Mouse (Mus musculus): ENCODE results near the gene Frs2.

The Frs2 gene

GRCm38 (mm10) chr10:117081914-117082359 lies 66.4 kb downstream of the Frs2 start:
- H3K36me3 ChIP-seq (ENCODE audit: insufficient read depth, low read length), result peaks cover 65% of the 10 kb centered on the region
- H3K27me3 ChIP-seq (ENCODE audit: insufficient read depth, low read length), result no peaks in the 10 kb centered on the region
- H3K4me3 ChIP-seq (replicated peaks; ENCODE audit: low read length), result no peak overlapping the region
- no peak for TF ChIP-seq CTCF (conservative IDR thresholded peaks at IDR 0.05; ENCODE audit: low read length)
- no peak for TF ChIP-seq NANOG (IDR thresholded peaks at IDR 0.05; ENCODE audit: borderline replicate concordance, low read length)
- no peak for TF ChIP-seq POU5F1 (IDR thresholded peaks at IDR 0.05; ENCODE audit: borderline replicate concordance, low read length)
- no peaks in the 10 kb centered on the region for H3K9me3 ChIP-seq (ENCODE audit: low read length)
- peaks cover 4% of the 10 kb centered on the region for H3K4me1 ChIP-seq (replicated peaks; ENCODE audit: low read depth, low read length)

DNA sequence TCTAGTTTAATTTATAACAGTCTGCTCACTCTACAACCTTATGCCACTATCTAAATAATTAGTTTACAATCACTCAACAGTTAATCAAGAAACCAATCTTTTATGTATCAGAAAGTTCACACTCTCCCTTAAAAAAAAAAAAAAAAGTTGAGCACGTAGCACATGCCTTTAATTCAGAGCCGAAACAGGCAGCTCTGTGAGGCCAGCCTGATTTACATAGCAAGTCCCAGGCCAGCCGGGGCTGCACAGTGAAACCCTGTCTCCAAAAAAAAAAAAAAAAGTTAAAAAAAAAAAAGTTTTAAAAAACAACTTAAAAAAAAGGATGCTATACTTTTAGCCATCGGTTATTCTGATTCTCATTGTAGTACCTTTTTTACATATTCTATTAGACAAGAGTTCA lies 67.0 kb downstream of the Frs2 start:
- H3K36me3 ChIP-seq (ENCODE audit: insufficient read depth, low read length), result peaks cover 71% of the 10 kb centered on the region
- no peak overlapping the region for H3K4me3 ChIP-seq (replicated peaks; ENCODE audit: low read length)
- TF ChIP-seq POU5F1 (IDR thresholded peaks at IDR 0.05; ENCODE audit: borderline replicate concordance, low read length) (no peak), NANOG (IDR thresholded peaks at IDR 0.05; ENCODE audit: borderline replicate concordance, low read length) (no peak), CTCF (conservative IDR thresholded peaks at IDR 0.05; ENCODE audit: low read length) (no peak)

GRCm38 (mm10) chr10:117078284-117078683 lies 70.0 kb downstream of the Frs2 start:
- peaks cover 68% of the 10 kb centered on the region for H3K36me3 ChIP-seq (ENCODE audit: insufficient read depth, low read length)
- no peak overlapping the region for H3K4me3 ChIP-seq (replicated peaks; ENCODE audit: low read length)
- no peak for TF ChIP-seq POU5F1 (IDR thresholded peaks at IDR 0.05; ENCODE audit: borderline replicate concordance, low read length)
- TF ChIP-seq CTCF (conservative IDR thresholded peaks at IDR 0.05; ENCODE audit: low read length), result peak; percentile 82
- H3K4me1 ChIP-seq (replicated peaks; ENCODE audit: low read depth, low read length), result peaks cover 4% of the 10 kb centered on the region
- H3K9me3 ChIP-seq (ENCODE audit: low read length), result no peaks in the 10 kb centered on the region
- no peaks in the 10 kb centered on the region for H3K27me3 ChIP-seq (ENCODE audit: insufficient read depth, low read length)

More for the DNA sequence above, 67.0 kb downstream of the Frs2 start:
- peaks cover 4% of the 10 kb centered on the region for H3K4me1 ChIP-seq (replicated peaks; ENCODE audit: low read depth, low read length)
- H3K27me3 ChIP-seq (ENCODE audit: insufficient read depth, low read length), result no peaks in the 10 kb centered on the region
- no peaks in the 10 kb centered on the region for H3K9me3 ChIP-seq (ENCODE audit: low read length)

GRCm38 (mm10) chr10:117073176-117073575 lies 75.2 kb downstream of the Frs2 start:
- TF ChIP-seq POU5F1 (IDR thresholded peaks at IDR 0.05; ENCODE audit: borderline replicate concordance, low read length) (no peak), CTCF (conservative IDR thresholded peaks at IDR 0.05; ENCODE audit: low read length) (no peak), NANOG (IDR thresholded peaks at IDR 0.05; ENCODE audit: borderline replicate concordance, low read length) (no peak)
- H3K9me3 ChIP-seq (ENCODE audit: low read length), result no peaks in the 10 kb centered on the region
- no peak overlapping the region for H3K4me3 ChIP-seq (replicated peaks; ENCODE audit: low read length)
- H3K4me1 ChIP-seq (replicated peaks; ENCODE audit: low read depth, low read length), result peaks cover 8% of the 10 kb centered on the region
- no peaks in the 10 kb centered on the region for H3K27me3 ChIP-seq (ENCODE audit: insufficient read depth, low read length)
- peaks cover 57% of the 10 kb centered on the region for H3K36me3 ChIP-seq (ENCODE audit: insufficient read depth, low read length)

DNA sequence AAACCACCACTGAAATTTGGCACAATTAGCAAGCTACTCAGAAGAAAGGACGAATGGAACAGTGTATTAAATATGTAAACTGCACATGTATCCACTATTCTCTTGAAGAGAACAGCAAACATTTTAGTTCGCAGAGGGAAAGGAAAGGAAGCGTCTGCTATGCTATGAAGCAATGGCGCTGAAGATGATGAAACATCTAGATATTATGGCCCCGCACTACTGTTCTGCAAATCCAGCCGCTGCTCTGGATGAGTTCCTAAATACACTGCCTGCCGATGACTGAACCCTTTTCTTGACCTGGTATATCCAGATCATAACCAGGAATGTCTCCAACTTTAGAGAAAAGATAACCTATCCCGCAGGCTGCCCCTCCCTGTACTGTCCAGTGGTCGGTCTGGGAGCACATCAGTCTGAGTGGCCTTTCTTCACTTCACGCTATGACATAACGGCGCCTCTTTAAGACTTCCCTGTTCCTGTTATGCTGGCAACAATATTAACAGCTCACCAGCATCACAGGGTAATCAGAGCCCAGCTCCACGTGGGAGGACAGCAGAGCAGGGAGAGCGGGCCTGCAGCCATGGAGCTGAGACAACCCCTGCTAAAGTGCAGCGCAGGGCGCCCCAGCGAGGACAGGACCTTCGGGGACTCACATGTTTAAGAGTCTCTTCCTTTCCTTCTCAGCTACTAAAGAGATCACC lies 76.0 kb downstream of the Frs2 start:
- no peak overlapping the region for H3K4me3 ChIP-seq (replicated peaks; ENCODE audit: low read length)
- H3K36me3 ChIP-seq (ENCODE audit: insufficient read depth, low read length), result peaks cover 52% of the 10 kb centered on the region
- no peaks in the 10 kb centered on the region for H3K27me3 ChIP-seq (ENCODE audit: insufficient read depth, low read length)
- TF ChIP-seq NANOG (IDR thresholded peaks at IDR 0.05; ENCODE audit: borderline replicate concordance, low read length), result no peak
- TF ChIP-seq POU5F1 (IDR thresholded peaks at IDR 0.05; ENCODE audit: borderline replicate concordance, low read length), result no peak
- TF ChIP-seq CTCF (conservative IDR thresholded peaks at IDR 0.05; ENCODE audit: low read length), result no peak
- peaks cover 8% of the 10 kb centered on the region for H3K4me1 ChIP-seq (replicated peaks; ENCODE audit: low read depth, low read length)
- H3K9me3 ChIP-seq (ENCODE audit: low read length), result no peaks in the 10 kb centered on the region

- peaks cover 31% of the 10 kb centered on the region for H3K36me3 ChIP-seq (ENCODE audit: insufficient read depth, low read length)
- no peak for TF ChIP-seq NANOG (IDR thresholded peaks at IDR 0.05; ENCODE audit: borderline replicate concordance, low read length)
- peak; percentile 81 for TF ChIP-seq CTCF (conservative IDR thresholded peaks at IDR 0.05; ENCODE audit: low read length)
- H3K4me1 ChIP-seq (replicated peaks; ENCODE audit: low read depth, low read length), result peaks cover 9% of the 10 kb centered on the region
- H3K9me3 ChIP-seq (ENCODE audit: low read length), result no peaks in the 10 kb centered on the region
- no peak overlapping the region for H3K4me3 ChIP-seq (replicated peaks; ENCODE audit: low read length)
- no peaks in the 10 kb centered on the region for H3K27me3 ChIP-seq (ENCODE audit: insufficient read depth, low read length)
These were observed 79.2 kb downstream of the Frs2 start for GRCm38 (mm10) chr10:117069109-117069508.

- TF ChIP-seq CTCF (conservative IDR thresholded peaks at IDR 0.05; ENCODE audit: low read length), result no peak
- no peak for TF ChIP-seq POU5F1 (IDR thresholded peaks at IDR 0.05; ENCODE audit: borderline replicate concordance, low read length)
- no peak for TF ChIP-seq NANOG (IDR thresholded peaks at IDR 0.05; ENCODE audit: borderline replicate concordance, low read length)
- Histone ChIP-seq H3K4me1 (replicated peaks; ENCODE audit: low read depth, low read length) (peaks cover 36% of the 10 kb centered on the region), H3K4me3 (replicated peaks; ENCODE audit: low read length) (peak overlapping the region; percentile 62), H3K36me3 (ENCODE audit: insufficient read depth, low read length) (peaks cover 40% of the 10 kb centered on the region), H3K27me3 (ENCODE audit: insufficient read depth, low read length) (no peaks in the 10 kb centered on the region), H3K9me3 (ENCODE audit: low read length) (no peaks in the 10 kb centered on the region)
These were observed 84.3 kb downstream of the Frs2 start for GRCm38 (mm10) chr10:117064076-117064475.

- H3K36me3 ChIP-seq (ENCODE audit: insufficient read depth, low read length), result peaks cover 46% of the 10 kb centered on the region
- no peaks in the 10 kb centered on the region for H3K27me3 ChIP-seq (ENCODE audit: insufficient read depth, low read length)
- no peaks in the 10 kb centered on the region for H3K9me3 ChIP-seq (ENCODE audit: low read length)
- H3K4me1 ChIP-seq (replicated peaks; ENCODE audit: low read depth, low read length), result peaks cover 42% of the 10 kb centered on the region
- TF ChIP-seq CTCF (conservative IDR thresholded peaks at IDR 0.05; ENCODE audit: low read length), result no peak
- no peak for TF ChIP-seq NANOG (IDR thresholded peaks at IDR 0.05; ENCODE audit: borderline replicate concordance, low read length)
- TF ChIP-seq POU5F1 (IDR thresholded peaks at IDR 0.05; ENCODE audit: borderline replicate concordance, low read length), result no peak
- peak within 1 kb of the TSS; percentile 99 for H3K4me3 ChIP-seq (replicated peaks; ENCODE audit: low read length)
These were observed 84.9 kb downstream of the Frs2 start, which contains the start of gene Cct2 for GRCm38 (mm10) chr10:117063254-117064021. Gene Cct2 (minus strand): TSS chr10:117063814.
